Mouse (Mus musculus): ENCODE data around the gene Gm8773.

DNA sequence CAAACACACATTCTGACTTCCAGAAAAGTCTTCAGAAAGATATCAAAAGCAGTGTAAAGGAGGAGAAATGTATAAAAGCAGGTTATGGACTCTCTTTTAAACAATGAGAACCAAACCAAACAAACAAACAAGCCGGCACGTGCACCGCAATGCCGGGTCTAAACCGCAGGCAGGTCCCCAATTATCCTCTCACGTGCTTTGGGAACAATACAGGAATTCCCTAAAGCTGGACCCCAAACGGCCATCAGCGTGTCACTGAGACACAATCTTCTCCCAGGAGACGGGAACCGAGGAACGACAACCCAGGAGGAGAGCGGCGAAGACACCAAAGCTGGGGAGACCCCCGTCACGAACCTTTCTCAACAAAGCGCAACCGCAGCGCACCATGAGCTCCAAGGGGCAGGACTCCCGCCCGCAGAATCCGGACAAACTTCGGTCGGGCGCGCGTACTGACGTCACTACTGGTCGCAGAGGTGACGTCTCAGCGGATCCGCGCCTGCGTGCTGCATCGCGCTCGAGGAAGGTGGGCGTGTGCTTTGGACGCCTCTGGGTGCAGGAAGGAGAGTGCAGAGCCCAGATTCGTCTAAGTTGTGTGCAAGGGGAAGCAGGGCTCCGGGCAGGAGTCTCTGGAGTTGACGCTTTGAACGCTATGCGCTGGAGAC lies 14.4 kb upstream of the Gm8773 start, which contains the start of gene Gtpbp10:
- TF ChIP-seq CTCF (IDR thresholded peaks at IDR 0.05; ENCODE audit: extremely low read depth, insufficient read depth, low read length): no peak
- TF ChIP-seq POLR2A (IDR thresholded peaks at IDR 0.05; ENCODE audit: extremely low read depth, insufficient read depth, low read length): peak; percentile 91
